Mouse (Mus musculus): Measurements from ENCODE around the gene Spns3.

Gene Spns3

GRCm38 (mm10) chr11:72550134-72550988 lies at the start of gene Spns3:
Gene Spns3 (minus strand): TSS chr11:72550506.
- no peak for DNase-seq

- DNase-seq, result no peak
These were observed 47.5 kb upstream of the Spns3 start for GRCm38 (mm10) chr11:72597780-72598179.

- DNase-seq, result no peak
These were observed 44.9 kb upstream of the Spns3 start for GRCm38 (mm10) chr11:72595010-72595737.

- DNase-seq, result no peak
These were observed 37.4 kb upstream of the Spns3 start for GRCm38 (mm10) chr11:72587537-72588233.

- DNase-seq, result no peak
These were observed 36.3 kb upstream of the Spns3 start for GRCm38 (mm10) chr11:72586570-72586969.

GRCm38 (mm10) chr11:72583092-72583491 lies 32.8 kb upstream of the Spns3 start:
- no peak for DNase-seq

GRCm38 (mm10) chr11:72582448-72582705 lies 32.1 kb upstream of the Spns3 start:
- no peak for DNase-seq

GRCm38 (mm10) chr11:72581609-72582447 lies 31.5 kb upstream of the Spns3 start:
- peak; percentile 33 to 36 for DNase-seq

GRCm38 (mm10) chr11:72578471-72578870 lies 28.2 kb upstream of the Spns3 start:
- DNase-seq, result no peak

GRCm38 (mm10) chr11:72576466-72577351 lies 26.4 kb upstream of the Spns3 start:
- peak; percentile 56 to 71 for DNase-seq

- peak in 1 of 2 experiments; percentile 47 for DNase-seq
These were observed 25.8 kb upstream of the Spns3 start for GRCm38 (mm10) chr11:72576111-72576465.

GRCm38 (mm10) chr11:72573819-72574218 lies 23.5 kb upstream of the Spns3 start:
- DNase-seq, result peak in 1 of 2 experiments; percentile 8

- DNase-seq, result peak; percentile 84 to 87
These were observed 20.1 kb upstream of the Spns3 start for GRCm38 (mm10) chr11:72570319-72570979.

GRCm38 (mm10) chr11:72569671-72570318 lies 19.5 kb upstream of the Spns3 start:
- DNase-seq, result no peak

GRCm38 (mm10) chr11:72569051-72569450 lies 18.7 kb upstream of the Spns3 start:
- DNase-seq, result no peak

- DNase-seq, result no peak
These were observed 16.6 kb upstream of the Spns3 start for GRCm38 (mm10) chr11:72566816-72567338.

- no peak for DNase-seq
These were observed 16.0 kb upstream of the Spns3 start for GRCm38 (mm10) chr11:72566304-72566703.

- peak; percentile 18 for DNase-seq
These were observed 14.0 kb upstream of the Spns3 start for GRCm38 (mm10) chr11:72564232-72564807.

- no peak for DNase-seq
These were observed 10.4 kb upstream of the Spns3 start for GRCm38 (mm10) chr11:72560661-72561060.

GRCm38 (mm10) chr11:72558155-72558554 lies 7.8 kb upstream of the Spns3 start:
- no peak for DNase-seq

Data from cerebellum, adult 18-20 months (tissue).